Mouse (Mus musculus) liver, embryonic 15.5 days (tissue): ENCODE data around the gene Zbtb4. TPM values are rescaled to one million over a fixed set of nuclear protein-coding genes. Genes with fewer than 3 reads are reported as not detected.
"Not testable (repeated sequence)": the region's sequence is repeated elsewhere in the genome, so short reads cannot be mapped to it uniquely, and the experiment has no call there.

ENCODE experiments used
- ATAC-seq: fragments of 200-750 bp; cut with Nextera tagmentation; 2 replicates; pipeline ENCODE4 v1.8.0; 2017; ENCODE audit warnings: moderate number of reproducible peaks, mild to moderate bottlenecking, moderate library complexity; ENCODE audit not compliant: insufficient read depth
- H3K27ac ChIP-seq: fragments of 300-500 bp; sonication (generic); replicated peaks from 2 replicates; pipeline ENCODE4 v1.5.1; 2015; ENCODE audit warnings: mild to moderate bottlenecking, inconsistent platforms
- H3K27me3 ChIP-seq: fragments of 300-500 bp; sonication (generic); 2 replicates; pipeline ENCODE4 v1.6.1; 2015; ENCODE audit warnings: mild to moderate bottlenecking, inconsistent platforms
- H3K36me3 ChIP-seq: fragments of 300-500 bp; sonication (generic); replicated peaks from 2 replicates; pipeline ENCODE4 v1.6.1; 2015; ENCODE audit warnings: moderate library complexity, mild to moderate bottlenecking, inconsistent platforms
- H3K4me1 ChIP-seq: fragments of 300-500 bp; sonication (generic); replicated peaks from 2 replicates; pipeline ENCODE4 v1.6.1; 2015; ENCODE audit warnings: inconsistent platforms
- H3K4me2 ChIP-seq: fragments of 300-500 bp; sonication (generic); 2 replicates; pipeline ENCODE4 v1.6.1; 2015; ENCODE audit warnings: moderate library complexity, mild to moderate bottlenecking, inconsistent platforms
- H3K4me3 ChIP-seq: fragments of 300-500 bp; sonication (generic); replicated peaks from 2 replicates; pipeline ENCODE4 v1.5.1; 2015; ENCODE audit warnings: mild to moderate bottlenecking, inconsistent platforms
- H3K9ac ChIP-seq: fragments of 300-500 bp; sonication (generic); 2 replicates; pipeline ENCODE4 v1.6.1; 2015; ENCODE audit warnings: moderate library complexity, mild to moderate bottlenecking, inconsistent platforms
- H3K9me3 ChIP-seq: fragments of 300-500 bp; sonication (generic); replicated peaks from 2 replicates; pipeline ENCODE4 v1.6.1; 2016; ENCODE audit warnings: inconsistent platforms
- WGBS: fragments of 180-500 bp; shearing (Covaris S2); methylation state at CpG from one replicate; pipeline ENCODE4 v1.1.7; 2015; ENCODE audit warnings: mixed read lengths; ENCODE audit not compliant: insufficient replicate concordance; 5-methylcytosine and 5-hydroxymethylcytosine counted together
- polyA plus RNA-seq: library from polyadenylated mRNA; unstranded; fragments of >200 nt; fragmentation: Nextera tagmentation; extraction: Ambion mirVana; gene quantifications from 2 replicates; pipeline ENCODE4 v1.2.1, GENCODE M21; 2015

The Zbtb4 gene
- polyA plus RNA-seq, result 0.43 and 0.92 TPM in 2 replicates

- no peaks in the 10 kb centered on the region for H3K9me3 ChIP-seq
- H3K4me3 ChIP-seq, result peak within 1 kb of the TSS; percentile 72
- peak within 1 kb of the TSS; percentile 94 for H3K4me2 ChIP-seq
- H3K27me3 ChIP-seq, result peaks cover 15% of the 10 kb centered on the region
- H3K4me1 ChIP-seq, result peaks cover 36% of the 10 kb centered on the region
- H3K27ac ChIP-seq, result peak within 1 kb of the TSS; percentile 72
- ATAC-seq, result peak; percentile 35
- no peaks in the 10 kb centered on the region for H3K36me3 ChIP-seq
- 28% methylated on average over 37 of the region's 55 CpGs for WGBS
- H3K9ac ChIP-seq, result peak within 1 kb of the TSS; percentile 70
Measured at GRCm38 (mm10) chr11:69765221-69766125, at the start of gene Zbtb4. Gene Zbtb4, plus strand, starts transcription at chr11:69765912.

GRCm38 (mm10) chr11:69715929-69716328, 49.8 kb upstream of the Zbtb4 start:
- no peaks in the 10 kb centered on the region for H3K9me3 ChIP-seq
- H3K4me3 ChIP-seq, result no peak overlapping the region
- no peak overlapping the region for H3K4me2 ChIP-seq
- WGBS, result 29% methylated on average over 5 of the region's 5 CpGs
- no peak overlapping the region for H3K9ac ChIP-seq
- no peak for ATAC-seq
- H3K27me3 ChIP-seq, result no peaks in the 10 kb centered on the region
- H3K36me3 ChIP-seq, result no peaks in the 10 kb centered on the region
- peaks cover 42% of the 10 kb centered on the region for H3K4me1 ChIP-seq
- H3K27ac ChIP-seq, result peak overlapping the region; percentile 19; the same call in 1 of the 2 replicates

GRCm38 (mm10) chr11:69716953-69717352, 48.8 kb upstream of the Zbtb4 start:
- Histone ChIP-seq H3K36me3 (no peaks in the 10 kb centered on the region), H3K27ac (no peak overlapping the region), H3K4me1 (peaks cover 38% of the 10 kb centered on the region), H3K4me3 (no peak overlapping the region), H3K9ac (no peak overlapping the region), H3K9me3 (no peaks in the 10 kb centered on the region), H3K27me3 (no peaks in the 10 kb centered on the region), H3K4me2 (no peak overlapping the region)
- no peak for ATAC-seq
- 61% methylated on average over 4 of the region's 4 CpGs for WGBS

GRCm38 (mm10) chr11:69718661-69719060, 47.1 kb upstream of the Zbtb4 start:
- H3K4me2 ChIP-seq, result peak overlapping the region; percentile 65
- ATAC-seq, result peak; percentile 88
- peaks cover 42% of the 10 kb centered on the region for H3K4me1 ChIP-seq
- H3K9me3 ChIP-seq, result no peaks in the 10 kb centered on the region
- no peaks in the 10 kb centered on the region for H3K36me3 ChIP-seq
- H3K4me3 ChIP-seq, result peak overlapping the region; percentile 27
- no peaks in the 10 kb centered on the region for H3K27me3 ChIP-seq
- H3K9ac ChIP-seq, result peak overlapping the region; percentile 48
- WGBS, result 16% methylated on average over 15 of the region's 15 CpGs
- peak overlapping the region; percentile 68 for H3K27ac ChIP-seq

- WGBS, result 63% methylated on average over 6 of the region's 6 CpGs
- Histone ChIP-seq H3K4me1 (peaks cover 42% of the 10 kb centered on the region), H3K9me3 (no peaks in the 10 kb centered on the region), H3K27me3 (no peaks in the 10 kb centered on the region), H3K4me3 (no peak overlapping the region), H3K4me2 (no peak overlapping the region), H3K36me3 (no peaks in the 10 kb centered on the region), H3K9ac (peak overlapping the region; percentile 48; the same call in 1 of the 2 replicates), H3K27ac (peak overlapping the region; percentile 68)
- no peak for ATAC-seq
Measured at GRCm38 (mm10) chr11:69719423-69719822, 46.3 kb upstream of the Zbtb4 start.

- Histone ChIP-seq H3K4me1 (peaks cover 37% of the 10 kb centered on the region), H3K27me3 (no peaks in the 10 kb centered on the region), H3K9ac (no peak overlapping the region), H3K4me3 (no peak overlapping the region), H3K9me3 (no peaks in the 10 kb centered on the region), H3K27ac (no peak overlapping the region), H3K36me3 (no peaks in the 10 kb centered on the region), H3K4me2 (no peak overlapping the region)
- WGBS, result 60% methylated on average over 6 of the region's 6 CpGs
- ATAC-seq, result no peak
Measured at GRCm38 (mm10) chr11:69720852-69721251, 44.9 kb upstream of the Zbtb4 start.

GRCm38 (mm10) chr11:69723074-69723473, 42.6 kb upstream of the Zbtb4 start:
- no peaks in the 10 kb centered on the region for H3K9me3 ChIP-seq
- no peaks in the 10 kb centered on the region for H3K27me3 ChIP-seq
- H3K4me2 ChIP-seq, result no peak overlapping the region
- no peak overlapping the region for H3K4me3 ChIP-seq
- no peak overlapping the region for H3K9ac ChIP-seq
- H3K27ac ChIP-seq, result no peak overlapping the region
- peaks cover 24% of the 10 kb centered on the region for H3K4me1 ChIP-seq
- WGBS, result 42% methylated on average over 2 of the region's 2 CpGs
- ATAC-seq, result no peak
- H3K36me3 ChIP-seq, result no peaks in the 10 kb centered on the region

- Histone ChIP-seq H3K9ac (no peak overlapping the region), H3K27ac (no peak overlapping the region), H3K4me1 (peaks cover 9% of the 10 kb centered on the region), H3K4me3 (no peak overlapping the region), H3K27me3 (no peaks in the 10 kb centered on the region), H3K9me3 (no peaks in the 10 kb centered on the region), H3K36me3 (no peaks in the 10 kb centered on the region), H3K4me2 (no peak overlapping the region)
- ATAC-seq, result no peak
- WGBS, result 36% methylated on average over 5 of the region's 5 CpGs
Measured at GRCm38 (mm10) chr11:69725951-69726350, 39.8 kb upstream of the Zbtb4 start.

- Histone ChIP-seq H3K27me3 (no peaks in the 10 kb centered on the region), H3K9me3 (no peaks in the 10 kb centered on the region), H3K4me1 (peaks cover 5% of the 10 kb centered on the region), H3K27ac (no peak overlapping the region), H3K4me2 (no peak overlapping the region), H3K9ac (no peak overlapping the region), H3K4me3 (no peak overlapping the region), H3K36me3 (peaks cover 10% of the 10 kb centered on the region)
- ATAC-seq, result no peak
- WGBS, result 26% methylated on average over 3 of the region's 3 CpGs
Measured at GRCm38 (mm10) chr11:69729063-69729462, 36.6 kb upstream of the Zbtb4 start.

GRCm38 (mm10) chr11:69731408-69731807, 34.3 kb upstream of the Zbtb4 start:
- H3K9ac ChIP-seq, H3K4me1 ChIP-seq, H3K9me3 ChIP-seq, ATAC-seq, H3K27ac ChIP-seq, H3K27me3 ChIP-seq, H3K4me2 ChIP-seq, H3K4me3 ChIP-seq: not testable (repeated sequence)
- peaks cover 34% of the 10 kb centered on the region for H3K36me3 ChIP-seq
- WGBS, result 58% methylated on average over 3 of the region's 3 CpGs

GRCm38 (mm10) chr11:69751635-69752034, 14.1 kb upstream of the Zbtb4 start:
- Histone ChIP-seq H3K9ac (no peak overlapping the region), H3K9me3 (no peaks in the 10 kb centered on the region), H3K4me1 (peaks cover 55% of the 10 kb centered on the region), H3K36me3 (peaks cover 46% of the 10 kb centered on the region), H3K27ac (no peak overlapping the region), H3K27me3 (no peaks in the 10 kb centered on the region), H3K4me3 (no peak overlapping the region), H3K4me2 (peak overlapping the region; percentile 19)
- peak; percentile 47 for ATAC-seq
- 19% methylated on average over 3 of the region's 3 CpGs for WGBS
